Mouse (Mus musculus) stomach, postnatal 0 days (tissue): ENCODE measurements around the gene Rsph14. TPM values are rescaled to one million over a fixed set of nuclear protein-coding genes. Genes with fewer than 3 reads are reported as not detected.
A peak's percentile ranks its signal among the peaks of the same experiment; 100 is the strongest.
"Not testable (repeated sequence)": the region's sequence is repeated elsewhere in the genome, so short reads cannot be mapped to it uniquely, and the experiment has no call there.

Experiments used
- ATAC-seq: fragments of 200-750 bp; cut with Nextera tagmentation; 2 replicates; pipeline ENCODE4 v1.8.0; 2017; ENCODE audit not compliant: low FRiP score, low TSS enrichment
- DNase-seq: peaks from one replicate; pipeline ENCODE4 v3.0.0-alpha.2; 2016; ENCODE audit warnings: low spot score
- H3K27ac ChIP-seq: fragments of 300-500 bp; sonication (generic); replicated peaks from 2 replicates; pipeline ENCODE4 v1.5.1; 2014; ENCODE audit warnings: mild to moderate bottlenecking, control low read depth
- H3K27me3 ChIP-seq: fragments of 300-500 bp; sonication (generic); 2 replicates; pipeline ENCODE4 v1.6.1; 2014; ENCODE audit warnings: low read length; ENCODE audit not compliant: control insufficient read depth, insufficient read depth
- H3K36me3 ChIP-seq: fragments of 300-500 bp; sonication (generic); 2 replicates; pipeline ENCODE4 v1.6.1; 2014; ENCODE audit warnings: low read length, mixed read lengths; ENCODE audit not compliant: control insufficient read depth, insufficient read depth
- H3K4me1 ChIP-seq: fragments of 300-500 bp; sonication (generic); replicated peaks from 2 replicates; pipeline ENCODE4 v1.6.1; 2014; ENCODE audit warnings: antibody characterized with exemption; ENCODE audit not compliant: control insufficient read depth, insufficient read depth
- H3K4me2 ChIP-seq: fragments of 300-500 bp; sonication (generic); replicated peaks from 2 replicates; pipeline ENCODE4 v1.6.1; 2014; ENCODE audit warnings: low read depth, mild to moderate bottlenecking, control low read depth, moderate library complexity
- H3K4me3 ChIP-seq: fragments of 300-500 bp; sonication (generic); 2 replicates; pipeline ENCODE4 v1.5.1; 2014; ENCODE audit warnings: low read depth, low read length, control low read depth
- H3K9ac ChIP-seq: fragments of 300-500 bp; sonication (generic); 2 replicates; pipeline ENCODE4 v1.6.1; 2014; ENCODE audit warnings: mild to moderate bottlenecking, low read length, control low read depth, mixed read lengths
- H3K9me3 ChIP-seq: fragments of 300-500 bp; sonication (generic); 2 replicates; pipeline ENCODE4 v1.6.1; 2016; ENCODE audit warnings: low read length; ENCODE audit not compliant: control insufficient read depth
- CTCF ChIP-seq: IDR thresholded peaks from 2 replicates; pipeline ENCODE4 v1.5.1; 2016; ENCODE audit warnings: antibody characterized with exemption, low read depth, mild to moderate bottlenecking, moderate library complexity
- EP300 ChIP-seq: optimal IDR thresholded peaks from 2 replicates; pipeline ENCODE3; 2016; ENCODE audit warnings: antibody characterized with exemption
- WGBS: fragments of 180-500 bp; shearing (Covaris S2); extraction: QIAGEN DNeasy Blood & Tissue Kit; methylation state at CpG from one replicate; pipeline ENCODE4 v1.1.7; 2014; 5-methylcytosine and 5-hydroxymethylcytosine counted together
- polyA plus RNA-seq: library from polyadenylated mRNA; unstranded; fragments of >200 nt; fragmentation: Nextera tagmentation; extraction: Ambion mirVana; gene quantifications from 2 replicates; pipeline ENCODE4 v1.2.1, GENCODE M21; 2015

Gene Rsph14
- polyA plus RNA-seq, 1 experiment from 2014 or later = not detected

DNA sequence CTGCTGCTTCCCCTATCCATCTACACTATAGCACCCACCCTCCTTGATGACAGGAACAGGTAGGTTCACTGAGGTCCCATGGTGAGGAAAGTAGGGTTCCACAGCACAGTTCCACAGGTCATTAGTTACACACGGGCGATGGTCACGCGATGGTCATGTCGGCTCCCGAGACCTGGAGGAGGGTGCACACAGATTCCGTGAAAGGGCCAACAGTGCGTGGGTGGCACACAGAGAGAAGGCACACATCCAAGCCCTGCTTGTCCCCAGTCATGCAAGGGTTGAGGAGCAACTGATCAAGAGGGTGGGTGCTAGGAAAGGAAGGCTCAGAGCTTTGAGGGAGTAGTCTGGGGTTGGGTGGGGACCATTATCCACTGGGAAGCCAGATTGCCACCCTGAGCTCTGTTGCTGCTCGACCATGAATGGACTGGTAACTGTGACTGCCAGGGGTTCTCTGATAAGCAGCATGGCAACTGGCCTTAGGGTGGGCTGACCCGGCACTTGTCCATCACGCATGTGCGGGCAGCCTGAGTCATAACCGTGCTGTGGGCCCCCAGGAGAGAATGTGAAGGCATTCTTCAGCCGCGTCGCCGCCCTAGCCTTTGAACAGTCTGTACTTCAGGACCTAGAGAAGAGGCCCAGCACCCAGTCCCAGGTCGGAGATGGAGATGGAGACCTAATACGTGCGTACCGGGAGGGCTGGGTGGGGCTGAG is 19.1 kb upstream of the Rsph14 start:
- Histone ChIP-seq H3K36me3 (no peaks in the 10 kb centered on the region), H3K4me1 (no peaks in the 10 kb centered on the region), H3K27ac (no peak overlapping the region), H3K4me2 (no peak overlapping the region), H3K9me3 (no peaks in the 10 kb centered on the region), H3K4me3 (no peak overlapping the region), H3K27me3 (no peaks in the 10 kb centered on the region), H3K9ac (no peak overlapping the region)
- 84% methylated on average over 21 of the region's 21 CpGs for WGBS
- DNase-seq (no peak), ATAC-seq (no peak)
- no peak for TF ChIP-seq CTCF
- no peak for TF ChIP-seq EP300

GRCm38 (mm10) chr10:75048711-75049110 is 16.3 kb upstream of the Rsph14 start:
- Histone ChIP-seq H3K9ac (no peak overlapping the region), H3K4me1 (no peaks in the 10 kb centered on the region), H3K36me3 (no peaks in the 10 kb centered on the region), H3K9me3 (no peaks in the 10 kb centered on the region), H3K4me2 (no peak overlapping the region), H3K27me3 (no peaks in the 10 kb centered on the region), H3K27ac (no peak overlapping the region), H3K4me3 (no peak overlapping the region)
- ATAC-seq (no peak), DNase-seq (no peak)
- WGBS = 93% methylated on average over 7 of the region's 7 CpGs
- TF ChIP-seq CTCF = no peak
- no peak for TF ChIP-seq EP300

- no peak for ATAC-seq
- TF ChIP-seq EP300 = no peak
- Histone ChIP-seq H3K9ac (no peak overlapping the region), H3K4me2 (no peak overlapping the region), H3K27me3 (no peaks in the 10 kb centered on the region), H3K27ac (no peak overlapping the region), H3K36me3 (no peaks in the 10 kb centered on the region), H3K4me3 (no peak overlapping the region), H3K4me1 (no peaks in the 10 kb centered on the region), H3K9me3 (no peaks in the 10 kb centered on the region)
- DNase-seq = no peak
- 88% methylated on average over 15 of the region's 15 CpGs for WGBS
Measured at GRCm38 (mm10) chr10:75045831-75046230, 13.4 kb upstream of the Rsph14 start.

GRCm38 (mm10) chr10:75044459-75044858 is 12.1 kb upstream of the Rsph14 start:
- Histone ChIP-seq H3K9ac (no peak overlapping the region), H3K4me2 (no peak overlapping the region), H3K27ac (no peak overlapping the region), H3K36me3 (no peaks in the 10 kb centered on the region), H3K4me3 (no peak overlapping the region), H3K4me1 (no peaks in the 10 kb centered on the region), H3K9me3 (no peaks in the 10 kb centered on the region), H3K27me3 (no peaks in the 10 kb centered on the region)
- ATAC-seq (0 out of 2 replicates have a peak, but pooled peaks have one; percentile 33), DNase-seq (no peak)
- 27% methylated on average over 7 of the region's 7 CpGs for WGBS
- TF ChIP-seq CTCF (no peak), EP300 (no peak)

- H3K4me1 ChIP-seq, H3K9ac ChIP-seq, H3K9me3 ChIP-seq, H3K27me3 ChIP-seq, H3K36me3 ChIP-seq, H3K27ac ChIP-seq, H3K4me2 ChIP-seq, H3K4me3 ChIP-seq, DNase-seq: not testable (repeated sequence)
- 4% methylated on average over 1 of the region's 1 CpGs for WGBS
- 0 out of 2 replicates have a peak, but pooled peaks have one; percentile 49 for ATAC-seq
Measured at GRCm38 (mm10) chr10:75042060-75042459, 9.7 kb upstream of the Rsph14 start.

- ATAC-seq = peak; percentile 93
Measured at GRCm38 (mm10) chr10:75036883-75037379, 4.5 kb upstream of the Rsph14 start, which contains the start of gene Rab36. Gene Rab36, plus strand, starts transcription at chr10:75037058.

More at GRCm38 (mm10) chr10:75036883-75037379, 4.5 kb upstream of the Rsph14 start, which contains the start of gene Rab36:
- no peaks in the 10 kb centered on the region for H3K27me3 ChIP-seq
- H3K9me3 ChIP-seq = no peaks in the 10 kb centered on the region
- under 1% methylated on average over 36 of the region's 36 CpGs for WGBS
- no peak within 1 kb of the TSS; the same call in 1 of the 2 replicates for H3K27ac ChIP-seq
- peak within 1 kb of the TSS; percentile 60 for H3K4me2 ChIP-seq
- peak; percentile 92 for DNase-seq
- peak within 1 kb of the TSS; percentile 39 for H3K4me3 ChIP-seq
- TF ChIP-seq CTCF (no peak), EP300 (no peak)
- H3K4me1 ChIP-seq = no peaks in the 10 kb centered on the region
- H3K9ac ChIP-seq = peak within 1 kb of the TSS; percentile 52; the same call in 1 of the 2 replicates
- no peaks in the 10 kb centered on the region for H3K36me3 ChIP-seq
